Mouse (Mus musculus) neural tube, embryonic 11.5 days (tissue): ENCODE results near the gene Sema6c. TPM values are rescaled to one million over a fixed set of nuclear protein-coding genes. Genes with fewer than 3 reads are reported as not detected.

ENCODE experiments used
- ATAC-seq: fragments of 200-750 bp; cut with Nextera tagmentation; 2 replicates; pipeline ENCODE4 v1.8.0; 2017; ENCODE audit warnings: moderate number of reproducible peaks, mild to moderate bottlenecking, moderate TSS enrichment, moderate library complexity; ENCODE audit not compliant: insufficient read depth, low FRiP score, low TSS enrichment
- DNase-seq: peaks from one replicate; pipeline ENCODE4 v3.0.0-alpha.2; 2015; ENCODE audit warnings: low spot score
- H3K27ac ChIP-seq: fragments of 300-500 bp; sonication (generic); 2 replicates; pipeline ENCODE4 v1.5.1; 2014; ENCODE audit warnings: low read depth, mild to moderate bottlenecking, low read length
- H3K27me3 ChIP-seq: fragments of 300-500 bp; sonication (generic); 2 replicates; pipeline ENCODE4 v1.6.1; 2014; ENCODE audit warnings: mild to moderate bottlenecking, low read length, mixed read lengths; ENCODE audit not compliant: control insufficient read depth, insufficient read depth
- H3K36me3 ChIP-seq: fragments of 300-500 bp; sonication (generic); 2 replicates; pipeline ENCODE4 v1.6.1; 2014; ENCODE audit warnings: mild to moderate bottlenecking, low read length, moderate library complexity, mixed read lengths; ENCODE audit not compliant: control insufficient read depth, insufficient read depth
- H3K4me1 ChIP-seq: fragments of 300-500 bp; sonication (generic); 2 replicates; pipeline ENCODE4 v1.6.1; 2014; ENCODE audit warnings: low read length, mixed read lengths; ENCODE audit not compliant: control insufficient read depth, insufficient read depth
- H3K4me2 ChIP-seq: fragments of 300-500 bp; sonication (generic); 2 replicates; pipeline ENCODE4 v1.6.1; 2014; ENCODE audit warnings: low read depth, mild to moderate bottlenecking, moderate library complexity
- H3K4me3 ChIP-seq: fragments of 300-500 bp; sonication (generic); 2 replicates; pipeline ENCODE4 v1.5.1; 2014; ENCODE audit warnings: low read depth, low read length
- H3K9ac ChIP-seq: fragments of 300-500 bp; sonication (generic); 2 replicates; pipeline ENCODE4 v1.6.1; 2014; ENCODE audit warnings: mild to moderate bottlenecking, low read length
- H3K9me3 ChIP-seq: fragments of 300-500 bp; sonication (generic); 2 replicates; pipeline ENCODE4 v1.6.1; 2016; ENCODE audit warnings: low read length; ENCODE audit not compliant: control insufficient read depth
- WGBS: fragments of 180-500 bp; shearing (Covaris S2); extraction: QIAGEN DNeasy Blood & Tissue Kit; methylation state at CpG from one replicate; pipeline ENCODE4 v1.1.7; 2014; 5-methylcytosine and 5-hydroxymethylcytosine counted together
- polyA plus RNA-seq: library from polyadenylated mRNA; unstranded; fragments of >200 nt; fragmentation: Nextera tagmentation; extraction: Ambion mirVana; gene quantifications from 2 replicates; pipeline ENCODE4 v1.2.1, GENCODE M21; 2014

The Sema6c gene
- polyA plus RNA-seq, 1 experiment from 2014 or later: 24.4 TPM

DNA sequence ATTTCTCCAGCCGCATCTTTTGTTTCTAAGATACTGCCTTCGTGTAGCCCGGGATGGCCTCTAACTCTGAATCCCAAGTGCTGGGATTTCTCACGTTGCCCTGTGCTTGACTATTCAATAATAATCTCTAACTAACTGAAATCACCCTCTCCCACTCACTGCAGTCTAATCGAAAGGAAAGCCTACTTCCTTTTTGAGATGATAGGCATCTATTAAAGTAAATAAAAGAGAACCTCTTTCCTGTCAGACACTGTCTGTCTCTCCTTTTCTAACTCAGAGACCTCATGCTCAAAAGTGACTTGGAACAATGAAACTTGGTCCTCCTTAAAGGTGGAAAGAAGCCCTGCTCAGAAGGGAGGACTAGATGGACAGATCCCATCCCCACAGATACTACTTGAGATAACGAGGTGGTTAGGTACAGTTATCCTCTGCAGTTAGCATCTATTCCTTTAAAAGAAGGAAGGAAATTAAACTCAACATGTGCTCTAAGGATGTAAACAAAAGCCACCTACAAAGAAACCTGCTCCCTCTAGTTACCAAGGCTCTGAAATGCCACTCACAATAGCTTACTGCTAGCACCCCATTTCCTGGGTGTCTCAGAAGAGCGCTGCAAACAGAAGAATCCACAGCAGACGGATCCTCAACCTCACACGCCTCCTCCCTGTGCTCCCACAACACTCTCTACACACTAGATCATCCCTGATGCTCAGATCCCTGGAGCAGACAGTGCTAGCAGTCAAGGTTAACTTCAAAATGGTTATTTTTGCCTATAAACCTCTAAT, 24.7 kb downstream of the Sema6c start:
- WGBS: 92% methylated on average over 9 of the region's 9 CpGs
- Histone ChIP-seq H3K9me3 (no peaks in the 10 kb centered on the region), H3K4me2 (no peak overlapping the region), H3K4me1 (no peaks in the 10 kb centered on the region), H3K4me3 (no peak overlapping the region), H3K27ac (no peak overlapping the region), H3K36me3 (peaks cover 7% of the 10 kb centered on the region), H3K27me3 (no peaks in the 10 kb centered on the region), H3K9ac (no peak overlapping the region)
- DNase-seq (no peak), ATAC-seq (no peak)

DNA sequence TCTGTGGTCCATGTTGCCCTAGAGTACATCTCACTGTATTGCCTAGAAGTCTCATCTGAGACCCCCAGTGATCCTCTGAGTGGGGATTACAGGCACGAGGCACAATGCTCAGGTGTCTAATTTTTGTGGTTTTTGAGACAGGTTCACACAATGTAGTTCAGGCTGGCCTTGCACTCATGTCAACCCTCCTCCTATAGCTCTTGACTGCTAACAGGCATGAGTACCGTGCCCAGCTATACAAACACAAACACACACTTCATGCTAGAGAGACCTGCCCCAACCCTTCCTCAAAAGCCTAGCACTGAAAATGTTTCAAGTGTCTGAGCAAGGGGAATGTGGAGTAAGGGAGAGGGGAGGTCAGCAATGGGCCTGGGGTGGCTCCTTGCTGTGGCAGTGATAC, 25.8 kb downstream of the Sema6c start:
- DNase-seq (no peak), ATAC-seq (no peak)
- Histone ChIP-seq H3K27me3 (no peaks in the 10 kb centered on the region), H3K4me2 (no peak overlapping the region), H3K4me1 (no peaks in the 10 kb centered on the region), H3K4me3 (no peak overlapping the region), H3K9me3 (no peaks in the 10 kb centered on the region), H3K27ac (no peak overlapping the region), H3K9ac (no peak overlapping the region), H3K36me3 (peaks cover 9% of the 10 kb centered on the region)
- 98% methylated on average over 2 of the region's 2 CpGs for WGBS

DNA sequence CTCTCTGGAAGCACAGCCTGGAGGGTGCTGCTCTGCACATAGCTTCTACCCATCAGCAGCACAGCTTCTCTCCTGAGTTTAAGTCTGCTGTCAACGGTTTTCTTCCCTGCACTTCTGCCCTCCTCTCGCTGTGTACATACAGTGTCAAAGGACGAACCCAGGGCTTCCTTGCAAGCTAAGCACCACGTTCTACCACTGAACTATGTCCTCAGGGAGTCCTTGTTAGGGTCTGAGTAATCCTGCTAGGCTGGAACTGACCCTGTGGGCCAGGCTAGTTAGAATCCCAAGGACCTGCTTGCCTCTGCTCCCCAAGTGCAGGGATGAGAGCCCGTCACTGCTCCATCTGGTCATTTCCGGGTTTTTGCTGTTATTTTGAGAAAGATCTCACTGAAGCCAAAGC, 26.6 kb downstream of the Sema6c start:
- Histone ChIP-seq H3K9ac (no peak overlapping the region), H3K4me3 (no peak overlapping the region), H3K9me3 (no peaks in the 10 kb centered on the region), H3K27ac (no peak overlapping the region), H3K36me3 (peaks cover 9% of the 10 kb centered on the region), H3K27me3 (no peaks in the 10 kb centered on the region), H3K4me1 (no peaks in the 10 kb centered on the region), H3K4me2 (no peak overlapping the region)
- no peak for DNase-seq
- ATAC-seq: no peak
- whole genome bisulfite sequencing: 90% methylated on average over 6 of the region's 6 CpGs

DNA sequence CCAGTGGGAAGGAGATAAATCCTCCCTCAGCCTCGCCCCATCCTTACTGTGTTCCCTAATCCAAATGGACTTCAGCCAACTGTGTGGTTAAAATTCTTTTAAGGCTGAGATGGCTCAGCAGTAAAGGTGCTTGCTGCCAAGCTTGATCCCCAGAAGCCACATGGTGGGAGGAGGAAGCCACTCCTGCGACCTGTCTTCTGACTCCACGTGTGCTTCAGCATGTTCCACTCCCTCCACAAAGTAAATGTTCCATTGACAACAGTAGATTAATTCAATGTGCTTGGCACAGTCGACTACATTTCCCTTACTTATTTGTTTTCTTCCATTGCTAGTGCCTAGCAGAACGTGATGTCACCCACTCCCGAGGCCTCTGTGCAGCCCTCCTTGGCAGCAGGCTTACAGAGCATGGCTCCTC, 34.5 kb downstream of the Sema6c start:
- ATAC-seq (no peak), DNase-seq (no peak)
- Histone ChIP-seq H3K27ac (no peak overlapping the region), H3K9ac (no peak overlapping the region), H3K36me3 (peaks cover 8% of the 10 kb centered on the region), H3K9me3 (no peaks in the 10 kb centered on the region), H3K4me1 (no peaks in the 10 kb centered on the region), H3K4me2 (no peak overlapping the region), H3K27me3 (no peaks in the 10 kb centered on the region), H3K4me3 (no peak overlapping the region)
- WGBS: 88% methylated on average over 6 of the region's 6 CpGs

DNA sequence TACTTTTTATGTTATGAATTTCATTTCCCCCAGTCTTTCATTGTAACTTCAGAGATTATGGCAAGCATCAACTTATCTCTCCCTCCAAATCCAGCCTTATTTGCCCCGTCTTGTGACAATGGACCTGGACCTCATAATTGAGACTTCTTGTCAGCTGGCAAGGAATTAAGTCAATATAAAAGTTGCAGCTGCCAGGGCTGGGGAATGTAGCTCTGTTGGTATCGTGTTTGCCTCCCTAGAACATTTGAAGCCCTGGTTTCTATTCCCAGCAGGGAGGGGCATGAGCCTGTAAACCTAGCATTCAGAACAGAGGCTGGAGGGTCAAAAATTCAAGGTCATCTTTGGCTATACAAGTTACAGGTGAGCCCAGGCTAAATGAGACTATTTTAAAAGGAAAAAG, 35.5 kb downstream of the Sema6c start:
- Histone ChIP-seq H3K9me3 (no peaks in the 10 kb centered on the region), H3K9ac (no peak overlapping the region), H3K4me3 (no peak overlapping the region), H3K4me2 (no peak overlapping the region), H3K27ac (no peak overlapping the region), H3K27me3 (no peaks in the 10 kb centered on the region), H3K4me1 (no peaks in the 10 kb centered on the region), H3K36me3 (peaks cover 6% of the 10 kb centered on the region)
- ATAC-seq (no peak), DNase-seq (no peak)
- 97% methylated on average over 2 of the region's 2 CpGs for WGBS

DNA sequence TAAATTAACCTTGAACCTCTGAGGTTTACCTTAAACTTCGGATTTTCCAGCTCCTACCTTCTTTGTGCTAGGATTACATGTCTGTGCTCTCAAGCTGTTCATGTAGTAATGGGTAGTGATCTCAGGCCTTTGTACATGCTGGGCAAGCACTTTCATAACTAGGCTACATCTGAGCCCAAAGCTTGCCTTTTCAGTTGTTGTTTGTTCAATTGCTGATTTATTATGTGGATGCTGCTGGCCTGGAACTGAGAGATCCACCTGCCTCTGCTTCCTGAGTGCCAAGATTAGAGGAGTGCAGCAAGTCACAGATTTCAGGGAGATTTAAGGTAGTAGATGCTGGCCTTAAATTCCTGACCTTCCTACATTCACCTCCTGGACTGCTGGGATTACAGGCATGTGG, 38.8 kb downstream of the Sema6c start:
- H3K36me3 ChIP-seq: peaks cover 12% of the 10 kb centered on the region
- 88% methylated on average over 1 of the region's 1 CpGs for WGBS
- H3K4me3 ChIP-seq: no peak overlapping the region
- H3K9ac ChIP-seq: no peak overlapping the region
- no peak for ATAC-seq
- H3K27me3 ChIP-seq: no peaks in the 10 kb centered on the region
- no peak overlapping the region for H3K27ac ChIP-seq
- no peaks in the 10 kb centered on the region for H3K4me1 ChIP-seq
- H3K4me2 ChIP-seq: no peak overlapping the region
- no peak for DNase-seq
- H3K9me3 ChIP-seq: no peaks in the 10 kb centered on the region

DNA sequence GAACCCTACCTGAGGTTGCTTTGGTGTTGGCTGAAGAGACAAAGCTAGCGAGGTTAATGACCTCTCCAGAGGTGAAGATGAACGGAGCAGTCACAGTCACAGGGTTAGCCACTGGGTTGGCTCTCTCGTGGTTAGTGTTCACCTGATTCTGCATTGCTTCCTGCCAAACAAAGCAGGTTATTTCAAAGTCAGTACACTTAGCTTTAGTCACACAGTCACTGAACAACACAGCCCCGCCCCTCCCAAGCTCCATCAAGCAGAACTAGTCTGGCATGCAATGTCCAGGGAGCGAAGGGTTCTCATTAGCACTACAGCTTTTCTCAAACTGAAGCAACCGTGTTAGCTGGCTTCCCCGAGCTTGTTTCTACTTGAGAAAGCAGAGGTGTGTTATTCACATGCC, 39.9 kb downstream of the Sema6c start:
- Histone ChIP-seq H3K9me3 (no peaks in the 10 kb centered on the region), H3K4me3 (no peak overlapping the region), H3K9ac (no peak overlapping the region), H3K4me2 (no peak overlapping the region), H3K27me3 (no peaks in the 10 kb centered on the region), H3K4me1 (no peaks in the 10 kb centered on the region), H3K36me3 (peaks cover 12% of the 10 kb centered on the region), H3K27ac (no peak overlapping the region)
- ATAC-seq (no peak), DNase-seq (no peak)
- 83% methylated on average over 7 of the region's 7 CpGs for WGBS

DNA sequence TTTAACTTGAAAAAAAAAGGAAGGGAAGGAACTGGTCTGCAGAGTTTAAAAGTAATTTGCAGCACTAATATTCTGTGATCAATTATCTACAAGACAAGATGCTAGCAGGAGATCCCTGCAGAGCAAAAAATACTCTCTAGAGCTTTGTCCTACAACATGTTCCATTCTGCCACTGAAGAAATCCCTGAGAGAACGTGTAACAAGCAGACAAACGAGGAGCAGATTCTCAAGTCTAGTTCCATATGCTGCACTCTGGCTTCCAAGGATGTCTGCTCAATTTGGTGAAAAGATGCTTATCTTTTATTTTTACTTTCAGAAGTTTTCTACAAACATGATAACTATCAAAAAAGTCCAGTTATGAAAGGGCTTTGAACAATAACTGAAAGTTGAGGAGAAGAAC, 40.3 kb downstream of the Sema6c start:
- Histone ChIP-seq H3K4me3 (no peak overlapping the region), H3K27me3 (no peaks in the 10 kb centered on the region), H3K36me3 (peaks cover 9% of the 10 kb centered on the region; the same call in 1 of the 2 replicates), H3K9me3 (no peaks in the 10 kb centered on the region), H3K27ac (no peak overlapping the region), H3K4me2 (no peak overlapping the region), H3K4me1 (no peaks in the 10 kb centered on the region), H3K9ac (no peak overlapping the region)
- DNase-seq (no peak), ATAC-seq (no peak)
- WGBS: 83% methylated on average over 2 of the region's 2 CpGs

DNA sequence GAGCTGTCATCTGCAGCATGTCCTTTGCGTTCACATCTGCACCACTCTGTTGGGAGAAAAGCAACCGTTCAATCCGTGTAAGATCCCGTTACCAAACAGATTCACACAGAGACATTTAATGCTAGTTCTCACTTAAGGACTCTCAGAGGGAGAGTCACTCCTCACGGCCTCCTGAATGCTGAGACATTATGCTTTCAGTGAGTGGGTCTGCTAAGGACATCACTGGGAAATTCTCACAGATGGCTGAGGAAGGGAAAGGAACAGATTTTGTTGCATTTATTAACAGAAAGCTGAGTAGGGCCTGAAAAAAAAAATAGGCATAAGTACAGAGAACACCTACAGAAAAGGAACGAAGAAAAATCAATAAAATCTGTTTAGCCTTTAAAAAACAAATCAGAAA, 43.6 kb downstream of the Sema6c start:
- H3K27me3 ChIP-seq: no peaks in the 10 kb centered on the region
- H3K36me3 ChIP-seq: peaks cover 6% of the 10 kb centered on the region; the same call in 1 of the 2 replicates

More for the DNA sequence above, 43.6 kb downstream of the Sema6c start:
- H3K4me3 ChIP-seq: no peak overlapping the region
- DNase-seq (no peak), ATAC-seq (no peak)
- H3K27ac ChIP-seq: no peak overlapping the region
- no peak overlapping the region for H3K4me2 ChIP-seq
- no peaks in the 10 kb centered on the region for H3K9me3 ChIP-seq
- no peak overlapping the region for H3K9ac ChIP-seq
- no peaks in the 10 kb centered on the region for H3K4me1 ChIP-seq
- WGBS: 93% methylated on average over 6 of the region's 6 CpGs
